Mouse (Mus musculus): ENCODE results near the gene Akain1. TPM values are rescaled to one million over a fixed set of nuclear protein-coding genes. Genes with fewer than 3 reads are reported as not detected.

Akain1 gene
- polyA plus RNA-seq, 1 experiment from 2014 or later = not detected

GRCm38 (mm10) chr17:69416920-69417661 lies 22.0 kb upstream of the Akain1 start:
- H3K4me3 ChIP-seq (ENCODE audit: low read depth, low read length) = peak overlapping the region; percentile 88
- H3K27ac ChIP-seq (ENCODE audit: low read depth) = peak overlapping the region; percentile 98
- no peak for TF ChIP-seq EP300 (IDR thresholded peaks at IDR 0.05; ENCODE audit: low read depth)
- TF ChIP-seq CTCF (IDR thresholded peaks at IDR 0.05; ENCODE audit: low read depth) = no peak
- peak overlapping the region; percentile 87 for H3K9ac ChIP-seq (replicated peaks)
- H3K4me2 ChIP-seq (ENCODE audit: low read depth, low read length) = peak overlapping the region; percentile 87
- H3K9me3 ChIP-seq (ENCODE audit: low read length) = no peaks in the 10 kb centered on the region
- no peaks in the 10 kb centered on the region for H3K27me3 ChIP-seq (ENCODE audit: insufficient read depth, low read length)
- peak; percentile 97 for DNase-seq
- H3K36me3 ChIP-seq (replicated peaks; ENCODE audit: insufficient read depth, low read length) = no peaks in the 10 kb centered on the region
- peak; percentile 100 for ATAC-seq
- under 1% methylated on average over 55 of the region's 56 CpGs for WGBS (ENCODE audit: insufficient replicate concordance)
- H3K4me1 ChIP-seq (ENCODE audit: insufficient read depth) = peaks cover 12% of the 10 kb centered on the region

- ATAC-seq = peak; percentile 57
- peaks cover 12% of the 10 kb centered on the region for H3K4me1 ChIP-seq (ENCODE audit: insufficient read depth)
- peak overlapping the region; percentile 87 for H3K4me2 ChIP-seq (ENCODE audit: low read depth, low read length)
- H3K9me3 ChIP-seq (ENCODE audit: low read length) = no peaks in the 10 kb centered on the region
- H3K27me3 ChIP-seq (ENCODE audit: insufficient read depth, low read length) = no peaks in the 10 kb centered on the region
- peak overlapping the region; percentile 98 for H3K27ac ChIP-seq (ENCODE audit: low read depth)
- H3K9ac ChIP-seq (replicated peaks) = peak overlapping the region; percentile 87
- TF ChIP-seq EP300 (IDR thresholded peaks at IDR 0.05; ENCODE audit: low read depth) (no peak), CTCF (IDR thresholded peaks at IDR 0.05; ENCODE audit: low read depth) (no peak)
- H3K36me3 ChIP-seq (replicated peaks; ENCODE audit: insufficient read depth, low read length) = no peaks in the 10 kb centered on the region
- peak overlapping the region; percentile 88 for H3K4me3 ChIP-seq (ENCODE audit: low read depth, low read length)
- 2% methylated on average over 26 of the region's 26 CpGs for WGBS (ENCODE audit: insufficient replicate concordance)
- DNase-seq = no peak
These were observed 21.3 kb upstream of the Akain1 start for GRCm38 (mm10) chr17:69417724-69418373.

GRCm38 (mm10) chr17:69421592-69421991 lies 17.5 kb upstream of the Akain1 start:
- Histone ChIP-seq H3K4me1 (ENCODE audit: insufficient read depth) (peaks cover 5% of the 10 kb centered on the region), H3K9ac (replicated peaks) (no peak overlapping the region), H3K4me2 (ENCODE audit: low read depth, low read length) (no peak overlapping the region), H3K4me3 (ENCODE audit: low read depth, low read length) (no peak overlapping the region), H3K27me3 (ENCODE audit: insufficient read depth, low read length) (no peaks in the 10 kb centered on the region), H3K9me3 (ENCODE audit: low read length) (no peaks in the 10 kb centered on the region), H3K36me3 (replicated peaks; ENCODE audit: insufficient read depth, low read length) (no peaks in the 10 kb centered on the region), H3K27ac (ENCODE audit: low read depth) (no peak overlapping the region)
- DNase-seq = no peak
- ATAC-seq = no peak
- WGBS (ENCODE audit: insufficient replicate concordance) = 28% methylated on average over 1 of the region's 1 CpGs
- TF ChIP-seq CTCF (IDR thresholded peaks at IDR 0.05; ENCODE audit: low read depth) (no peak), EP300 (IDR thresholded peaks at IDR 0.05; ENCODE audit: low read depth) (no peak)

GRCm38 (mm10) chr17:69437836-69438235 lies 1.3 kb upstream of the Akain1 start:
- Histone ChIP-seq H3K9ac (replicated peaks) (no peak overlapping the region), H3K4me2 (ENCODE audit: low read depth, low read length) (no peak overlapping the region), H3K27ac (ENCODE audit: low read depth) (no peak overlapping the region), H3K4me1 (ENCODE audit: insufficient read depth) (peaks cover 10% of the 10 kb centered on the region), H3K27me3 (ENCODE audit: insufficient read depth, low read length) (peaks cover 34% of the 10 kb centered on the region), H3K4me3 (ENCODE audit: low read depth, low read length) (no peak overlapping the region), H3K36me3 (replicated peaks; ENCODE audit: insufficient read depth, low read length) (no peaks in the 10 kb centered on the region), H3K9me3 (ENCODE audit: low read length) (no peaks in the 10 kb centered on the region)
- WGBS (ENCODE audit: insufficient replicate concordance) = 66% methylated on average over 5 of the region's 5 CpGs
- ATAC-seq (no peak), DNase-seq (no peak)
- TF ChIP-seq CTCF (IDR thresholded peaks at IDR 0.05; ENCODE audit: low read depth) = no peak
- no peak for TF ChIP-seq EP300 (IDR thresholded peaks at IDR 0.05; ENCODE audit: low read depth)

- no peak for TF ChIP-seq CTCF (IDR thresholded peaks at IDR 0.05; ENCODE audit: low read depth)
- no peak for TF ChIP-seq EP300 (IDR thresholded peaks at IDR 0.05; ENCODE audit: low read depth)
- H3K9me3 ChIP-seq (ENCODE audit: low read length) = no peaks in the 10 kb centered on the region
- ATAC-seq (no peak), DNase-seq (no peak)
- H3K9ac ChIP-seq (replicated peaks) = no peak overlapping the region
- H3K4me3 ChIP-seq (ENCODE audit: low read depth, low read length) = peak overlapping the region; percentile 42
- H3K27me3 ChIP-seq (ENCODE audit: insufficient read depth, low read length) = peaks cover 34% of the 10 kb centered on the region
- no peak overlapping the region for H3K27ac ChIP-seq (ENCODE audit: low read depth)
- H3K4me2 ChIP-seq (ENCODE audit: low read depth, low read length) = peak overlapping the region; percentile 69; the same call in 1 of the 2 replicates
- H3K4me1 ChIP-seq (ENCODE audit: insufficient read depth) = peaks cover 10% of the 10 kb centered on the region
- 31% methylated on average over 14 of the region's 14 CpGs for WGBS (ENCODE audit: insufficient replicate concordance)
- H3K36me3 ChIP-seq (replicated peaks; ENCODE audit: insufficient read depth, low read length) = no peaks in the 10 kb centered on the region
These were observed 640 bp upstream of the Akain1 start for GRCm38 (mm10) chr17:69438486-69438885.
